Mouse (Mus musculus): Measurements from ENCODE around the gene Rack1. TPM values are rescaled to one million over a fixed set of nuclear protein-coding genes. Genes with fewer than 3 reads are reported as not detected.

Gene Rack1
- polyA plus RNA-seq, 1 experiment, result 2,313 TPM

- Histone ChIP-seq H3K4me3 (replicated peaks; ENCODE audit: control insufficient read depth, low read depth, low read length) (no peak overlapping the region), H3K27ac (ENCODE audit: control insufficient read depth, insufficient read depth, low read depth, low read length, poor library complexity) (no peak overlapping the region), H3K4me1 (ENCODE audit: control insufficient read depth, insufficient read depth, low read length) (peaks cover 2% of the 10 kb centered on the region; the same call in 1 of the 2 replicates)
- 3% methylated on average over 7 of the region's 7 CpGs for WGBS
- TF ChIP-seq CTCF (IDR thresholded peaks at IDR 0.05; ENCODE audit: control insufficient read depth, insufficient read depth, low read length) (no peak), POLR2A (IDR thresholded peaks at IDR 0.05; ENCODE audit: borderline replicate concordance, control insufficient read depth, low read depth, low read length) (no peak)
These were observed 24.6 kb upstream of the Rack1 start for GRCm38 (mm10) chr11:48775483-48775882.

- Histone ChIP-seq H3K4me1 (ENCODE audit: control insufficient read depth, insufficient read depth, low read length) (peaks cover 2% of the 10 kb centered on the region; the same call in 1 of the 2 replicates), H3K27ac (ENCODE audit: control insufficient read depth, insufficient read depth, low read depth, low read length, poor library complexity) (no peak overlapping the region), H3K4me3 (replicated peaks; ENCODE audit: control insufficient read depth, low read depth, low read length) (no peak overlapping the region)
- TF ChIP-seq CTCF (IDR thresholded peaks at IDR 0.05; ENCODE audit: control insufficient read depth, insufficient read depth, low read length) (peak; percentile 66), POLR2A (IDR thresholded peaks at IDR 0.05; ENCODE audit: borderline replicate concordance, control insufficient read depth, low read depth, low read length) (no peak)
- 32% methylated on average over 9 of the region's 9 CpGs for WGBS
These were observed 23.5 kb upstream of the Rack1 start for GRCm38 (mm10) chr11:48776664-48777063.

GRCm38 (mm10) chr11:48777303-48777702, 22.8 kb upstream of the Rack1 start:
- peaks cover 2% of the 10 kb centered on the region; the same call in 1 of the 2 replicates for H3K4me1 ChIP-seq (ENCODE audit: control insufficient read depth, insufficient read depth, low read length)
- H3K4me3 ChIP-seq (replicated peaks; ENCODE audit: control insufficient read depth, low read depth, low read length), result no peak overlapping the region
- no peak overlapping the region for H3K27ac ChIP-seq (ENCODE audit: control insufficient read depth, insufficient read depth, low read depth, low read length, poor library complexity)
- TF ChIP-seq CTCF (IDR thresholded peaks at IDR 0.05; ENCODE audit: control insufficient read depth, insufficient read depth, low read length), result no peak
- no peak for TF ChIP-seq POLR2A (IDR thresholded peaks at IDR 0.05; ENCODE audit: borderline replicate concordance, control insufficient read depth, low read depth, low read length)
- WGBS, result 92% methylated on average over 9 of the region's 9 CpGs

GRCm38 (mm10) chr11:48779450-48779849, 20.7 kb upstream of the Rack1 start:
- 33% methylated on average over 7 of the region's 7 CpGs for WGBS
- Histone ChIP-seq H3K4me1 (ENCODE audit: control insufficient read depth, insufficient read depth, low read length) (peaks cover 2% of the 10 kb centered on the region; the same call in 1 of the 2 replicates), H3K4me3 (replicated peaks; ENCODE audit: control insufficient read depth, low read depth, low read length) (no peak overlapping the region), H3K27ac (ENCODE audit: control insufficient read depth, insufficient read depth, low read depth, low read length, poor library complexity) (no peak overlapping the region)
- TF ChIP-seq POLR2A (IDR thresholded peaks at IDR 0.05; ENCODE audit: borderline replicate concordance, control insufficient read depth, low read depth, low read length) (no peak), CTCF (IDR thresholded peaks at IDR 0.05; ENCODE audit: control insufficient read depth, insufficient read depth, low read length) (peak; percentile 49)

GRCm38 (mm10) chr11:48782243-48782642, 17.9 kb upstream of the Rack1 start:
- H3K4me3 ChIP-seq (replicated peaks; ENCODE audit: control insufficient read depth, low read depth, low read length), result no peak overlapping the region
- WGBS, result 81% methylated on average over 4 of the region's 4 CpGs
- no peak overlapping the region for H3K27ac ChIP-seq (ENCODE audit: control insufficient read depth, insufficient read depth, low read depth, low read length, poor library complexity)
- H3K4me1 ChIP-seq (ENCODE audit: control insufficient read depth, insufficient read depth, low read length), result no peaks in the 10 kb centered on the region
- no peak for TF ChIP-seq POLR2A (IDR thresholded peaks at IDR 0.05; ENCODE audit: borderline replicate concordance, control insufficient read depth, low read depth, low read length)
- 0 out of 2 replicates have a peak, but pooled peaks have one; percentile 4 for TF ChIP-seq CTCF (IDR thresholded peaks at IDR 0.05; ENCODE audit: control insufficient read depth, insufficient read depth, low read length)

GRCm38 (mm10) chr11:48787455-48788211, 12.5 kb upstream of the Rack1 start:
- WGBS, result 28% methylated on average over 10 of the region's 10 CpGs
- Histone ChIP-seq H3K27ac (ENCODE audit: control insufficient read depth, insufficient read depth, low read depth, low read length, poor library complexity) (peak overlapping the region; percentile 35; the same call in 1 of the 2 replicates), H3K4me3 (replicated peaks; ENCODE audit: control insufficient read depth, low read depth, low read length) (peak overlapping the region; percentile 59), H3K4me1 (ENCODE audit: control insufficient read depth, insufficient read depth, low read length) (no peaks in the 10 kb centered on the region)
- TF ChIP-seq POLR2A (IDR thresholded peaks at IDR 0.05; ENCODE audit: borderline replicate concordance, control insufficient read depth, low read depth, low read length) (no peak), CTCF (IDR thresholded peaks at IDR 0.05; ENCODE audit: control insufficient read depth, insufficient read depth, low read length) (no peak)

GRCm38 (mm10) chr11:48788311-48789089, 11.6 kb upstream of the Rack1 start:
- Histone ChIP-seq H3K4me3 (replicated peaks; ENCODE audit: control insufficient read depth, low read depth, low read length) (peak overlapping the region; percentile 39), H3K4me1 (ENCODE audit: control insufficient read depth, insufficient read depth, low read length) (no peaks in the 10 kb centered on the region), H3K27ac (ENCODE audit: control insufficient read depth, insufficient read depth, low read depth, low read length, poor library complexity) (no peak overlapping the region)
- TF ChIP-seq CTCF (IDR thresholded peaks at IDR 0.05; ENCODE audit: control insufficient read depth, insufficient read depth, low read length), result peak; percentile 59
- no peak for TF ChIP-seq POLR2A (IDR thresholded peaks at IDR 0.05; ENCODE audit: borderline replicate concordance, control insufficient read depth, low read depth, low read length)
- WGBS, result 2% methylated on average over 16 of the region's 16 CpGs

GRCm38 (mm10) chr11:48789215-48789614, 10.9 kb upstream of the Rack1 start:
- WGBS, result 84% methylated on average over 5 of the region's 5 CpGs
- H3K4me3 ChIP-seq (replicated peaks; ENCODE audit: control insufficient read depth, low read depth, low read length), result no peak overlapping the region
- no peak for TF ChIP-seq CTCF (IDR thresholded peaks at IDR 0.05; ENCODE audit: control insufficient read depth, insufficient read depth, low read length)
- TF ChIP-seq POLR2A (IDR thresholded peaks at IDR 0.05; ENCODE audit: borderline replicate concordance, control insufficient read depth, low read depth, low read length), result no peak
- no peaks in the 10 kb centered on the region for H3K4me1 ChIP-seq (ENCODE audit: control insufficient read depth, insufficient read depth, low read length)
- H3K27ac ChIP-seq (ENCODE audit: control insufficient read depth, insufficient read depth, low read depth, low read length, poor library complexity), result no peak overlapping the region

Measured in bone marrow, adult 2 months (tissue).